In the genomic region with DNA sequence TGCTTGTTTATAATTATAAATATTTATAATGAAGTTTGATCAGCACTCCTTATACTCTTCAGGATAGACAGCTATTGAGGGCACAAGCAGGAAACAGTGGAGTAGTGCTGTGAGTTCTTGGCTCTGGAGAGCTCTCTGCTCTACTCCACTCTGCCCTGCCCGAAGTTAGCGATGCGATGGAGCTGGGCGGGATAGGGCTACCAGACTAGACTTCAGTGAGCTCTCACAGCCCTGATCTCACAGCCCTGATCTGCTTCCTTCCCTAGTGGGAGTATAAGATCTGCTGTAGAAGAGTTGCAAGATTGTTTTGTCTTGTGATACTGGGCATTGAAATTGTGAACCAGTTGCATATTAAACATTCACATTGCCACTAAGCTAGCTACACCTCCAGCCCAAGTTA, we compare ENCODE assay signal across 8 mouse cellular contexts. TPM values are rescaled to one million over a fixed set of nuclear protein-coding genes. Genes with fewer than 3 reads are reported as not detected.
DNase-seq lines count a peak whose midpoint lies in the region; ATAC-seq lines count a peak whose summit lies in the region.

No protein-coding gene starts in this region.

- H3K9ac ChIP-seq in forebrain, embryonic 13.5 days = peak overlapping the region; percentile 97
- peak overlapping the region; percentile 63 for H3K9ac ChIP-seq in kidney, embryonic 16.5 days (replicated peaks; ENCODE audit: low read length)
- H3K9ac ChIP-seq in midbrain, embryonic 14.5 days (replicated peaks; ENCODE audit: low read length) = peak overlapping the region; percentile 27; the same call in 1 of the 2 replicates

- H3K36me3 ChIP-seq in forebrain, embryonic 13.5 days (ENCODE audit: poor library complexity, severe bottlenecking) = peaks cover 41% of the 10 kb centered on the region
- H3K36me3 ChIP-seq in kidney, embryonic 16.5 days (ENCODE audit: insufficient read depth, low read length) = peaks cover 32% of the 10 kb centered on the region
- peaks cover 32% of the 10 kb centered on the region for H3K36me3 ChIP-seq in midbrain, embryonic 14.5 days (ENCODE audit: control insufficient read depth, insufficient read depth, low read length)

- H3K4me2 ChIP-seq in forebrain, embryonic 13.5 days = peak overlapping the region; percentile 100
- peak overlapping the region; percentile 90 for H3K4me2 ChIP-seq in kidney, embryonic 16.5 days (replicated peaks; ENCODE audit: low read depth, low read length)
- H3K4me2 ChIP-seq in midbrain, embryonic 14.5 days (ENCODE audit: low read length) = peak overlapping the region; percentile 99

- H3K9me3 ChIP-seq in forebrain, embryonic 13.5 days (replicated peaks) = no peaks in the 10 kb centered on the region
- no peaks in the 10 kb centered on the region for H3K9me3 ChIP-seq in kidney, embryonic 16.5 days (ENCODE audit: low read length)
- no peaks in the 10 kb centered on the region for H3K9me3 ChIP-seq in midbrain, embryonic 14.5 days (ENCODE audit: control insufficient read depth, low read length)

- H3K27ac ChIP-seq in forebrain, embryonic 13.5 days = no peak overlapping the region
- no peak overlapping the region for H3K27ac ChIP-seq in kidney, embryonic 16.5 days (ENCODE audit: low read length)
- no peak overlapping the region for H3K27ac ChIP-seq in midbrain, embryonic 14.5 days (replicated peaks; ENCODE audit: low read depth, low read length)

- no peak for ATAC-seq in forebrain, embryonic 13.5 days
- no peak for ATAC-seq in kidney, embryonic 16.5 days (ENCODE audit: low FRiP score, low TSS enrichment)
- no peak for ATAC-seq in midbrain, embryonic 14.5 days (ENCODE audit: low FRiP score, low TSS enrichment)

- WGBS in forebrain, embryonic 13.5 days = 54% methylated on average over 4 of the region's 4 CpGs
- WGBS in kidney, embryonic 16.5 days = 8% methylated on average over 4 of the region's 4 CpGs
- 50% methylated on average over 4 of the region's 4 CpGs for WGBS in midbrain, embryonic 14.5 days

- H3K27me3 ChIP-seq in forebrain, embryonic 13.5 days = no peaks in the 10 kb centered on the region
- no peaks in the 10 kb centered on the region for H3K27me3 ChIP-seq in kidney, embryonic 16.5 days (ENCODE audit: insufficient read depth, low read length)
- H3K27me3 ChIP-seq in midbrain, embryonic 14.5 days (ENCODE audit: control insufficient read depth, insufficient read depth, low read length) = no peaks in the 10 kb centered on the region

- H3K4me3 ChIP-seq in forebrain, embryonic 13.5 days = peak overlapping the region; percentile 98
- peak overlapping the region; percentile 87 for H3K4me3 ChIP-seq in kidney, embryonic 16.5 days (ENCODE audit: low read length)
- peak overlapping the region; percentile 95 for H3K4me3 ChIP-seq in midbrain, embryonic 14.5 days (replicated peaks; ENCODE audit: low read depth, low read length)

- peak; percentile 33 to 68 for DNase-seq in adrenal gland, adult (ENCODE audit: inconsistent age in 2 of 2, low spot score in 1 of 2)
- no peak for DNase-seq in adrenal gland, adult 8-10 months
- DNase-seq in A20 (ENCODE audit: low read depth, low spot score) = peak; percentile 37
- DNase-seq in midbrain, embryonic 14.5 days = no peak
- DNase-seq in retina, embryonic 14.5 days (ENCODE audit: low spot score) = no peak
- DNase-seq in left cerebral cortex, adult 18-20 months (ENCODE audit: low spot score in 2 of 2) = no peak

- H3K4me1 ChIP-seq in forebrain, embryonic 13.5 days = peaks cover 52% of the 10 kb centered on the region
- H3K4me1 ChIP-seq in kidney, embryonic 16.5 days (ENCODE audit: insufficient read depth, low read length) = peaks cover 26% of the 10 kb centered on the region
- peaks cover 41% of the 10 kb centered on the region for H3K4me1 ChIP-seq in midbrain, embryonic 14.5 days (ENCODE audit: control insufficient read depth, insufficient read depth, low read length)

RNA-seq across cellular contexts. Expression of gene Ppp1r15b, which starts 3.9 kb away (rescaled TPM):
- total RNA-seq in adrenal gland, adult 8-10 months (2022) = 10 to 100 TPM; 67.1 to 80.6 (median 71.1) TPM
- polyA plus RNA-seq in forebrain, embryonic 13.5 days (2015; fragmentation: Nextera tagmentation; extraction: Ambion mirVana) = 34.8 and 38.6 TPM in 2 replicates
- 45.7 and 47.7 TPM in 2 replicates for polyA plus RNA-seq in kidney, embryonic 16.5 days (2015; fragmentation: Nextera tagmentation; extraction: Ambion mirVana)
- polyA plus RNA-seq in midbrain, embryonic 14.5 days (2014; fragmentation: Nextera tagmentation; extraction: Ambion mirVana) = 18.1 and 36.2 TPM in 2 replicates
- total RNA-seq in left cerebral cortex, adult 18-20 months (2021) = 10 to 100 TPM; 44.6 to 49.3 TPM

RNA-seq across cellular contexts. Expression of gene Plekha6, which starts 29.1 kb away (rescaled TPM):
- total RNA-seq in adrenal gland, adult 8-10 months (2022) = 10 to 100 TPM; 16.1 to 56.7 (median 33.1) TPM
- 13.5 and 14.9 TPM in 2 replicates for polyA plus RNA-seq in forebrain, embryonic 13.5 days (2015; fragmentation: Nextera tagmentation; extraction: Ambion mirVana)
- polyA plus RNA-seq in kidney, embryonic 16.5 days (2015; fragmentation: Nextera tagmentation; extraction: Ambion mirVana) = 8.5 and 9.7 TPM in 2 replicates
- polyA plus RNA-seq in midbrain, embryonic 14.5 days (2014; fragmentation: Nextera tagmentation; extraction: Ambion mirVana) = 18.4 and 25.4 TPM in 2 replicates
- total RNA-seq in left cerebral cortex, adult 18-20 months (2021) = 10 to 100 TPM; 78.2 to 91.1 TPM

Comparison
In these comparisons a context has a peak if more than half of its experiments do, and no peak if none do; other contexts are left out.
1. DNase-seq: peak in adrenal gland, adult (2 of 2) and A20 (single experiment); none in adrenal gland, adult 8-10 months (single experiment), midbrain, embryonic 14.5 days (single experiment), retina, embryonic 14.5 days (single experiment) and left cerebral cortex, adult 18-20 months (0 of 2).
2. H3K9ac ChIP-seq: peak in every context shown above with its lines; median percentile 97 in forebrain, embryonic 13.5 days; 63 in kidney, embryonic 16.5 days; 27 in midbrain, embryonic 14.5 days.
3. Peak in every context shown above with its lines, with median percentiles within 50 percentile points of each other: H3K4me2 ChIP-seq and H3K4me3 ChIP-seq.